Mouse (Mus musculus): ENCODE results near the gene Gdpd3.

GRCm38 (mm10) chr7:126817595-126817994 lies 51.5 kb downstream of the Gdpd3 start:
- TF ChIP-seq POLR2A (IDR thresholded peaks at IDR 0.05; ENCODE audit: low read depth, low read length) (no peak), CTCF (IDR thresholded peaks at IDR 0.05; ENCODE audit: extremely low read depth, insufficient read depth, insufficient read length, insufficient replicate concordance) (no peak)
